Mouse (Mus musculus): ENCODE results near the gene H1fx. TPM values are rescaled to one million over a fixed set of nuclear protein-coding genes. Genes with fewer than 3 reads are reported as not detected.
"Not testable (repeated sequence)": the region's sequence is repeated elsewhere in the genome, so short reads cannot be mapped to it uniquely, and the experiment has no call there.

The H1fx gene
- 10 to 100 TPM; 55.5 to 61.6 TPM for total RNA-seq (2021)
- long read RNA-seq, experiment 1, transcript H1fx-201 (1 exons, 1,217 nt) = major isoform, 34 of 34 reads
- long read RNA-seq, experiment 1, partial matches to known transcripts = 0 of 34 reads
- long read RNA-seq, experiment 1, other reads (novel, unspliced or antisense) = 0 of 34 reads
- long read RNA-seq, experiment 2, transcript H1fx-201 (1 exons, 1,217 nt) = major isoform, 25 of 25 reads
- long read RNA-seq, experiment 2, partial matches to known transcripts = 0 of 25 reads
- long read RNA-seq, experiment 2, other reads (novel, unspliced or antisense) = 0 of 25 reads

- peak; percentile 77 to 80 for DNase-seq (ENCODE audit: low spot score in 2 of 2)
Measured at GRCm38 (mm10) chr6:87981547-87982256, at the start of gene H1fx. Gene H1fx, minus strand, starts transcription at chr6:87981637.

- no peak for DNase-seq (ENCODE audit: low spot score in 2 of 2)
Measured at GRCm38 (mm10) chr6:88030432-88030831, 49.0 kb upstream of the H1fx start.

GRCm38 (mm10) chr6:88027390-88027789 is 46.0 kb upstream of the H1fx start:
- peak; percentile 10 to 43 for DNase-seq (ENCODE audit: low spot score in 2 of 2)

GRCm38 (mm10) chr6:88023316-88023890 is 42.0 kb upstream of the H1fx start:
- no peak for DNase-seq (ENCODE audit: low spot score in 2 of 2)

- no peak for DNase-seq (ENCODE audit: low spot score in 2 of 2)
Measured at GRCm38 (mm10) chr6:88019154-88019553, 37.7 kb upstream of the H1fx start.

GRCm38 (mm10) chr6:88017821-88018220 is 36.4 kb upstream of the H1fx start:
- no peak for DNase-seq (ENCODE audit: low spot score in 2 of 2)

- DNase-seq (ENCODE audit: low spot score in 2 of 2) = no peak
Measured at GRCm38 (mm10) chr6:88015797-88016196, 34.4 kb upstream of the H1fx start.

- no peak for DNase-seq (ENCODE audit: low spot score in 2 of 2)
Measured at GRCm38 (mm10) chr6:88013456-88013855, 32.0 kb upstream of the H1fx start.

- no peak for DNase-seq (ENCODE audit: low spot score in 2 of 2)
Measured at GRCm38 (mm10) chr6:88012601-88013000, 31.2 kb upstream of the H1fx start.

- DNase-seq (ENCODE audit: low spot score in 2 of 2) = peak in 1 of 2 experiments; percentile 37
Measured at GRCm38 (mm10) chr6:88011106-88011505, 29.7 kb upstream of the H1fx start.

- no peak for DNase-seq (ENCODE audit: low spot score in 2 of 2)
Measured at GRCm38 (mm10) chr6:88009209-88009608, 27.8 kb upstream of the H1fx start.

- not testable (repeated sequence) for DNase-seq (ENCODE audit: low spot score in 2 of 2)
Measured at GRCm38 (mm10) chr6:88004773-88005172, 23.3 kb upstream of the H1fx start.

GRCm38 (mm10) chr6:88003439-88003838 is 22.0 kb upstream of the H1fx start:
- no peak for DNase-seq (ENCODE audit: low spot score in 2 of 2)

- no peak for DNase-seq (ENCODE audit: low spot score in 2 of 2)
Measured at GRCm38 (mm10) chr6:87998358-87998757, 16.9 kb upstream of the H1fx start.

- peak; percentile 79 to 82 for DNase-seq (ENCODE audit: low spot score in 2 of 2)
Measured at GRCm38 (mm10) chr6:87997706-87998265, 16.3 kb upstream of the H1fx start.

- no peak for DNase-seq (ENCODE audit: low spot score in 2 of 2)
Measured at GRCm38 (mm10) chr6:87996606-87997005, 15.2 kb upstream of the H1fx start.

GRCm38 (mm10) chr6:87995519-87995918 is 14.1 kb upstream of the H1fx start:
- no peak for DNase-seq (ENCODE audit: low spot score in 2 of 2)

GRCm38 (mm10) chr6:87993790-87994571 is 12.5 kb upstream of the H1fx start:
- peak; percentile 51 to 70 for DNase-seq (ENCODE audit: low spot score in 2 of 2)

GRCm38 (mm10) chr6:87992733-87993132 is 11.3 kb upstream of the H1fx start:
- no peak for DNase-seq (ENCODE audit: low spot score in 2 of 2)

- DNase-seq (ENCODE audit: low spot score in 2 of 2) = no peak
Measured at GRCm38 (mm10) chr6:87991886-87992285, 10.4 kb upstream of the H1fx start.

GRCm38 (mm10) chr6:87991216-87991615 is 9.8 kb upstream of the H1fx start:
- DNase-seq (ENCODE audit: low spot score in 2 of 2) = no peak

Measured in left cerebral cortex, adult 18-20 months (tissue).